ENCODE assay signal across 10 mouse cellular contexts in genomic region chr11:108933835-108934234, GRCm38 (mm10). TPM values are rescaled to one million over a fixed set of nuclear protein-coding genes. Genes with fewer than 3 reads are reported as not detected.
A peak's percentile ranks its signal among the peaks of the same experiment; 100 is the strongest.
DNase-seq lines count a peak whose midpoint lies in the region; ATAC-seq and TF ChIP-seq lines count a peak whose summit lies in the region.
"Had no signal": no experiment of that assay in that cellular context is flagged by ENCODE, and none has a peak within 500 bp of the region (broad histone marks: within the 10 kb centered on the region; RNA-seq: fewer than 3 reads in every experiment).

No protein-coding gene starts in this region.

- no peak for TF ChIP-seq CTCF in heart, adult 2 months (IDR thresholded peaks at IDR 0.05)

- peak in 1 of 2 experiments; percentile 57 for DNase-seq in heart, adult 2 months
- DNase-seq in embryonic facial prominence, embryonic 14.5 days (ENCODE audit: low spot score) = no peak
- no peak for DNase-seq in thymus, postnatal 4 days
- DNase-seq in cerebellum, postnatal 4 days (ENCODE audit: low spot score in 2 of 2) = no peak
- DNase-seq in urinary bladder, postnatal 36 days (ENCODE audit: low spot score in 2 of 2) = no peak
- DNase-seq: cerebellum, adult 9-10 months had no signal

- H3K27ac ChIP-seq in heart, adult 2 months = peak overlapping the region; percentile 64
- H3K27ac ChIP-seq in heart, embryonic 11.5 days (ENCODE audit: low read depth, low read length) = no peak overlapping the region
- peak overlapping the region; percentile 44; the same call in 1 of the 2 replicates for H3K27ac ChIP-seq in embryonic facial prominence, embryonic 14.5 days (replicated peaks; ENCODE audit: low read depth, low read length)
- H3K27ac ChIP-seq in hindbrain, embryonic 12.5 days = 0 out of 2 replicates have a peak overlapping the region, but pooled peaks have one; percentile 80
- H3K27ac ChIP-seq in midbrain, embryonic 16.5 days (ENCODE audit: low read length) = 0 out of 2 replicates have a peak overlapping the region, but pooled peaks have one; percentile 32

- intact Hi-C loops in heart, adult 2 months (cut with DNase I) = no loop called here

- H3K9ac ChIP-seq in heart, adult 2 months (ENCODE audit: low read depth, low read length) = no peak overlapping the region; the same call in none of the 2 replicates
- H3K9ac ChIP-seq in heart, embryonic 11.5 days (ENCODE audit: low read depth, low read length) = no peak overlapping the region
- no peak overlapping the region for H3K9ac ChIP-seq in embryonic facial prominence, embryonic 14.5 days (ENCODE audit: low read depth, low read length)
- no peak overlapping the region for H3K9ac ChIP-seq in hindbrain, embryonic 12.5 days
- H3K9ac ChIP-seq in midbrain, embryonic 16.5 days (ENCODE audit: low read depth, low read length) = no peak overlapping the region

- TF ChIP-seq EP300 in heart, adult 2 months (IDR thresholded peaks at IDR 0.05; ENCODE audit: insufficient read depth, low read depth, low read length) = no peak

- H3K9me3 ChIP-seq in heart, embryonic 11.5 days (replicated peaks; ENCODE audit: control insufficient read depth, low read length) = no peaks in the 10 kb centered on the region
- H3K9me3 ChIP-seq in embryonic facial prominence, embryonic 14.5 days (ENCODE audit: control insufficient read depth, low read length) = no peaks in the 10 kb centered on the region
- H3K9me3 ChIP-seq in hindbrain, embryonic 12.5 days (replicated peaks) = no peaks in the 10 kb centered on the region
- no peaks in the 10 kb centered on the region for H3K9me3 ChIP-seq in midbrain, embryonic 16.5 days (replicated peaks; ENCODE audit: control insufficient read depth, low read length, poor library complexity, severe bottlenecking)

- TF ChIP-seq POLR2A in heart, adult 2 months (IDR thresholded peaks at IDR 0.05; ENCODE audit: insufficient read depth, low read depth, low read length) = no peak

- no peak overlapping the region for H3K4me3 ChIP-seq in heart, adult 2 months
- H3K4me3 ChIP-seq in heart, embryonic 11.5 days (ENCODE audit: low read depth, low read length) = no peak overlapping the region
- H3K4me3 ChIP-seq in embryonic facial prominence, embryonic 14.5 days (ENCODE audit: low read depth, low read length) = no peak overlapping the region
- H3K4me3 ChIP-seq in hindbrain, embryonic 12.5 days = no peak overlapping the region
- no peak overlapping the region for H3K4me3 ChIP-seq in midbrain, embryonic 16.5 days (ENCODE audit: low read depth, low read length)

- no peak overlapping the region for H3K4me2 ChIP-seq in heart, embryonic 11.5 days
- no peak overlapping the region for H3K4me2 ChIP-seq in embryonic facial prominence, embryonic 14.5 days (ENCODE audit: low read depth, low read length)
- no peak overlapping the region for H3K4me2 ChIP-seq in hindbrain, embryonic 12.5 days (replicated peaks)
- H3K4me2 ChIP-seq in midbrain, embryonic 16.5 days (ENCODE audit: low read length) = no peak overlapping the region

- no peaks in the 10 kb centered on the region for H3K36me3 ChIP-seq in heart, adult 2 months (ENCODE audit: control insufficient read depth, insufficient read depth, low read length)
- H3K36me3 ChIP-seq in heart, embryonic 11.5 days (ENCODE audit: control insufficient read depth, insufficient read depth, low read length) = peaks cover 9% of the 10 kb centered on the region; the same call in 1 of the 2 replicates
- peaks cover 70% of the 10 kb centered on the region for H3K36me3 ChIP-seq in embryonic facial prominence, embryonic 14.5 days (ENCODE audit: control insufficient read depth, insufficient read depth, low read length)
- peaks cover 51% of the 10 kb centered on the region for H3K36me3 ChIP-seq in hindbrain, embryonic 12.5 days
- peaks cover 10% of the 10 kb centered on the region; the same call in 1 of the 2 replicates for H3K36me3 ChIP-seq in midbrain, embryonic 16.5 days (ENCODE audit: control insufficient read depth, insufficient read depth, low read length)

- no peaks in the 10 kb centered on the region for H3K27me3 ChIP-seq in heart, adult 2 months (ENCODE audit: control insufficient read depth, insufficient read depth, low read length)
- H3K27me3 ChIP-seq in heart, embryonic 11.5 days (ENCODE audit: control insufficient read depth, insufficient read depth, low read length) = no peaks in the 10 kb centered on the region
- no peaks in the 10 kb centered on the region for H3K27me3 ChIP-seq in embryonic facial prominence, embryonic 14.5 days (replicated peaks; ENCODE audit: control insufficient read depth, insufficient read depth, low read length)
- H3K27me3 ChIP-seq in hindbrain, embryonic 12.5 days = no peaks in the 10 kb centered on the region
- H3K27me3 ChIP-seq in midbrain, embryonic 16.5 days (ENCODE audit: control insufficient read depth, insufficient read depth, low read depth, low read length) = no peaks in the 10 kb centered on the region

- ATAC-seq in heart, embryonic 11.5 days (replicated peaks; ENCODE audit: insufficient number of reproducible peaks, low FRiP score, low TSS enrichment) = no peak
- no peak for ATAC-seq in embryonic facial prominence, embryonic 14.5 days (ENCODE audit: low read depth)
- ATAC-seq in hindbrain, embryonic 12.5 days (ENCODE audit: low FRiP score) = no peak
- no peak for ATAC-seq in midbrain, embryonic 16.5 days
- ATAC-seq: intestine, postnatal 0 days had no signal

- 40% methylated on average over 9 of the region's 9 CpGs for WGBS in heart, adult 2 months
- 67% methylated on average over 9 of the region's 9 CpGs for WGBS in heart, embryonic 11.5 days (ENCODE audit: insufficient replicate concordance)
- 59% methylated on average over 9 of the region's 9 CpGs for WGBS in embryonic facial prominence, embryonic 14.5 days
- WGBS in hindbrain, embryonic 12.5 days = 78% methylated on average over 9 of the region's 9 CpGs
- WGBS in midbrain, embryonic 16.5 days = 65% methylated on average over 9 of the region's 9 CpGs

- peaks cover 4% of the 10 kb centered on the region for H3K4me1 ChIP-seq in heart, adult 2 months (ENCODE audit: control insufficient read depth, insufficient read depth, low read length)
- peaks cover 32% of the 10 kb centered on the region for H3K4me1 ChIP-seq in heart, embryonic 11.5 days (ENCODE audit: control insufficient read depth, insufficient read depth, low read length)
- H3K4me1 ChIP-seq in embryonic facial prominence, embryonic 14.5 days (ENCODE audit: control insufficient read depth, insufficient read depth, low read length) = peaks cover 41% of the 10 kb centered on the region
- H3K4me1 ChIP-seq in hindbrain, embryonic 12.5 days = peaks cover 73% of the 10 kb centered on the region
- peaks cover 57% of the 10 kb centered on the region for H3K4me1 ChIP-seq in midbrain, embryonic 16.5 days (ENCODE audit: control insufficient read depth, insufficient read depth, low read length)

- H3K79me2 ChIP-seq in heart, adult 2 months (replicated peaks; ENCODE audit: control insufficient read depth, insufficient read depth, low read length) = no peaks in the 10 kb centered on the region

RNA-seq across cellular contexts. Expression of gene Axin2, which starts 13.7 kb away (rescaled TPM):
- total RNA-seq in heart, adult 2 months (2021) = 1 to 10 TPM; 3.5 to 6.6 TPM
- polyA plus RNA-seq in heart, adult 2 months (2012; rRNA removed) = 2.7 and 2.8 TPM in 2 replicates
- 2.9 and 3.0 TPM in 2 replicates for polyA plus RNA-seq in heart, embryonic 11.5 days (2014; fragmentation: Nextera tagmentation; extraction: Ambion mirVana)
- polyA plus RNA-seq in embryonic facial prominence, embryonic 14.5 days (2014; fragmentation: Nextera tagmentation; extraction: Ambion mirVana) = 11.4 and 11.8 TPM in 2 replicates
- polyA plus RNA-seq in hindbrain, embryonic 12.5 days (2016; fragmentation: Nextera tagmentation; extraction: Ambion mirVana) = 17.5 and 20.3 TPM in 2 replicates
- polyA plus RNA-seq in midbrain, embryonic 16.5 days (2015; fragmentation: Nextera tagmentation; extraction: Ambion mirVana) = 9.3 and 11.3 TPM in 2 replicates
